Mouse (Mus musculus): ENCODE results near the gene Lrrc8e.

DNA sequence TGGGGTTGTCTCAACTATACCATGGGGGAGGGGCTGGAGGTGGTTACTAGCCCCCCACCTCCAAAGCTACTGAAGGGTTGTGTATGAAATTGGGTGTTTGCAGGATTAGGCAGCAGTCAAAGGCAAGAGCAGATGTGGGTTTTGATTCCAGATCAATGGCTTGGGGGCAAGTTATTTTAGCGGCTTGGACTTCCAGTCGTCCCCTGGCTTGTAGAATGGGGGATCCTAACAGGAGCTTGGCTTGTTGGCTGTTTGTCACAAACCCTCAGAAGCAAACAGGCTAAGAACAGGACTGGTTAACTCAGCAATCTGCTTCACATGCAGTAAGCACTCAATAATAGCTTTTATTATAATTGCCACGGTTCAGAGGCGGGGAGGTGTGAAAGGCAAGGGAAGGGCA lies 30.7 kb downstream of the Lrrc8e start:
- TF ChIP-seq POLR2A (IDR thresholded peaks at IDR 0.05; ENCODE audit: borderline replicate concordance, insufficient read depth, low read length), result no peak
- no peak for TF ChIP-seq CTCF (IDR thresholded peaks at IDR 0.05; ENCODE audit: borderline replicate concordance, insufficient read depth, low read depth, low read length)
